Mouse (Mus musculus) urinary bladder, postnatal 4 days (tissue): ENCODE measurements around the gene Acly.
"Not testable (repeated sequence)": the region's sequence is repeated elsewhere in the genome, so short reads cannot be mapped to it uniquely, and the experiment has no call there.

Source experiments
- DNase-seq, 2 experiments: peaks; one replicate each; pipeline ENCODE4 v3.0.0; 2021 to 2022; ENCODE audit warnings: low spot score in 2 of 2

Acly gene

DNA sequence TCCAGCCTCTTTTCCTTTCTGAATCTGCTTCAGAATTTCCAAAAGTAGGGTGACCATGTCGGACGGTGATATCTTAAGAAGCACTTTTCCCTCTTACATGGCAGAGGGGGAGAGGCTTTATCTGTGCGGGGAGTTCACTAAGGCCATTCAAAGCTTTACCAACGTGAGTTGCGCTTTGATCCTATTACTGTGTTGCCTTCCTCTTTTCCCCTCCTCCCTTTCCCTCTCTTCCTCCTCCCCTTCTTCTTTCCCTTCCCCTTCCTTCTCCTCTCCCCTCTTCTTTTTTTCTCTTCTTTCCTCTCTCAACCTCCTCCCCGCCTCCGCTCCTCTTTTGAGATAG is 17.9 kb upstream of the Acly start:
- DNase-seq = no peak

DNA sequence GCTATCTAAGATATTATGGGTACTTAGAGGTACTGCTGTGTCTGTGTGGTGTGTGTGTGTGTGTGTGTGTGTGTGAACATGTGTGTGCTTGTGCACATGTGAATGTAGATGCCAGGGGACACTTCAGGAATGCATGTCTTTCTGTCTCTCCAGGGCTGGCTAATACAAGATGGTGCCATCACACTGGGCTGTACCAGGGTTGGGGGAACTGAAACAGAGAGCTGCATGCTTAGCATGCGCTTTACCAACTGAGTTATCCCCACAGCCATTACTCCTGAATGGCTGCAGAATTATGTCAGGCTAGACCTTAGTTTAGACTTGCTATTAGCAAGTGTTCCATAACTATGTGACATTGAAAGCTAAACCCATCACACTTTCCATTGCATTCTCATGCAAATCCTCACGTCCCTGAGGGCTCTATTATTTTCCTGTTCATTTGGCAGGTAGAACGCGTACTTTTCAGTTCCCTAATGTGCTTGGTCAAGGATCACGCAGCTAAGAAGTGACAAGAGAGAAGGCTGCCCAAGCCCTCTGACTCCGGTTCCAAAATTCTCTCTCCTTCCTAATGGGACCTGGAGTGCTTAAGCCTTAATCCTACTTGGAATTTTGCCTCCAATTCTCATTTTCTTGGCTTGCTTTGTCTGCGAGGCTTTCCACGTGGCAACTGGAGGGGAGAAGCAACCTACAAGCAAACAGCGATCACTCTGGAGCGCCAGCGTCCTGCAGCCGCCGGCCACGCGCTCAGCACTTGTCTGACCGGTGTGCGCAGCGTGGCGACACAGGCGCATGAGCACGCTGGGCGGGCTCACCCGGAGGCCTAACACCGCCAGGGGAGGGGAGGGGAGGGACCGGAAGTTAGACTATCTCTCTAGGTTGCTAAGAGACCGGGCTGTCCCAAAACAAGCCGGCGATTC is 17.3 kb upstream of the Acly start, which contains the start of gene Ttc25:
TSS of gene Ttc25 (plus strand) at position 776 of the 914 bp plus-strand sequence.
- peak; percentile 86 to 90 for DNase-seq

DNA sequence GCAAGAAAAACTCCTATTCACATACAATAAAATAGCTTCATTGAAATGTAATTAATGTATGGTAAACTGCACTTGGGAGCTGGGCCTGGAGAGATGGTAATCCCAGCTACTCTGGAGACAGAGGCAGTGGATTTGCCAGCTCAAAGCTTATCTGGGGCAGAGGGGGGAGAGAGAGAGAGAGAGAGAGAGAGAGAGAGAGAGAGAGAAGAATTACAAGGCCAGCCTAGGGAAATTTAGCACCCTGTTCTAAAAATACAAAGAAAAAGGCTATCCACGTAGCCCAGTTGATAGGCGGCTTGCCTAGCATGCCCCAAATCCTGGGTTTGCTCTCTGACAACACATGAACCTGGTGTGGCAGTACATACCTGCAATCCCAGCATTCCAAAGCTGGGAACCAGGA is 13.8 kb upstream of the Acly start:
- no peak for DNase-seq

DNA sequence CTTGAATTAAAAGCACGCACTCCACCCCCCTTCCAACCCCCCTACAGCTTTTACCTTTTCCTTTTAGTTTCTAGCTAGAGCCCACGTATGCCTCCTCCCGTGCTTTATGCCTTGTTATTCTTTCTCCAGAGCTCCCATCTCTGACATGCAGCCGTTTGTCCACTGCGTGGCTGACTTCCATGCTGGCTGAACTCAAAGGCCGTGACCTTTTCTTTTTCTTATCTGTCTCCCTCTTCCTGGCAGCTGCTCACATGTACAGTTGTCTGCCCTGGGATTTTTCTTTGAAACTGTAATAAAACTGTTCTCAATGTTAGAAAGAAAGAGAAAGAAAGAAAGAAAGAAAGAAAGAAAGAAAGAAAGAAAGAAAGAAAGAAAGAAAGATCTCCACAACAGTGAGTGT is 13.2 kb upstream of the Acly start:
- DNase-seq = no peak

DNA sequence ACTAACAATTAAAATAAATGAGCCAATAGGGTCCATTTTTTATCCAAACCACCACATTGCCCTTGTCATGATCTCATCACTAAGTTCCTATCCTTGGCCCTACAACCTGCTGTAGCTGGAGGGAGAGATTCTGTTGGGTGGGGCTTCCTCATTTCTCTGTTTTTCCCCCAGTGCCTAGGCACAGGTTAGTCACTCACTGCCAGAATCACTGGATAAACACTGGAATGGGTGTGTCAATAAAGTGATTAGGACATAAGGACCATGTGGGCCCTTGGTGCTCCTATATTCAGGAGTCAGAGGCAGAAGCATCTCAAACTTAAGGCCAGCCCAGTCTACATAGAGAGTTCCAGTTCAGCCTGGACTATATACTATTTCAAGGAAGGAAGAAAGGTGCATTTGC is 8.7 kb upstream of the Acly start:
- DNase-seq = no peak

DNA sequence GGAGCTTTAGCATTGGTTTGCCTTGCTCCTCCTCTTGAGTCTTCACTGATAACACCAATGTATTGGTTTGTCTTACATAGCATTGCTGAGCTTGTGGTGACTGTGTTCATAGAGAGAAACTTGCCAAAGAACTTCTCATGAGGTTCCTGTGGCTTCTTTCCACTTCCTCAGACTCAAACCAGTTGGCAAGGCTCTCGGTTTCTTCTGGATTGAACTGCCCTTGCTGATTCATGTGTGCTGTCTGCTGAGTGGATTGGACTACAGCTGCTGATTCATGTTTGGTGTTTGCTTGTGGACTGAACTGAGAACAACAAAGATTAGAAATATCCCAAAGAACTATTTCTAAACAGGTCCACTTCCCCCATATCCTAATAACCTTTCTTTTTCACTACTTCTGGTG is 8.2 kb upstream of the Acly start:
- DNase-seq = no peak

DNA sequence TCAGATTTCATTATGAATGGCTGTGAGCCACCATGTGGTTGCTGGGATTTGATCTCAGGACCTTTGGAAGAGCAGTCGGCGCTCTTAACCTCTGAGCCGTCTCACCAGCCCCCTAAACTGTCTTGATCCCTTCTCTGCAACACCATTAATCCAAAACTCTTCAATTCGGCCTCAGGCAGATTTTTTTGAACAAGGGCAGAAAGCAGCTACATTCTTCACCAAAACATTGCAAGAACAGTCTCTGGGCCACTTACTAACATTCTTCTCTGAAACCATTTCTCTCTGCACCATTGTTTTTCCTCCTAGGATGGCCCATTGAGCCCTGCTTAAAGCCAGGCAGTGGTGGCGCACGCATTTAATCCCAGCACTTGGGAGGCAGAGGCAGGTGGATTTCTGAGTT is 7.0 kb upstream of the Acly start:
- not testable (repeated sequence) for DNase-seq

DNA sequence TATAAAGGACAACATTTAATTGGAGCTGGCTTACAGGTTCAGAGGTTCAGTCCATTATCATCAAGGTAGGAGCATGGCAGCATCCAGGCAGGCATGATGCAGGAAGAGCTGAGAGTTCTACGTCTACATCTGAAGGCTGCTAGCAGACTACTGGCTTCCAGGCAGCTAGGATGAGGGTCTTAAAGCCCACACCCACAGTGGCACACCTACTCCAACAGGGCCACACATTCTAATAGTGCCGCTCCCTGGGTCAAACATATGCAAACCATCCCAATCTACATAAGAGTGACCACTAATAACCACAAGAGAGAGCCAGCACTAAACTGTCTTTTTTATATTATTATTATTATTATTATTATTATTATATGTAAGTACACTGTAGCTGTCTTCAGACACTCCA is 6.6 kb upstream of the Acly start:
- not testable (repeated sequence) for DNase-seq

DNA sequence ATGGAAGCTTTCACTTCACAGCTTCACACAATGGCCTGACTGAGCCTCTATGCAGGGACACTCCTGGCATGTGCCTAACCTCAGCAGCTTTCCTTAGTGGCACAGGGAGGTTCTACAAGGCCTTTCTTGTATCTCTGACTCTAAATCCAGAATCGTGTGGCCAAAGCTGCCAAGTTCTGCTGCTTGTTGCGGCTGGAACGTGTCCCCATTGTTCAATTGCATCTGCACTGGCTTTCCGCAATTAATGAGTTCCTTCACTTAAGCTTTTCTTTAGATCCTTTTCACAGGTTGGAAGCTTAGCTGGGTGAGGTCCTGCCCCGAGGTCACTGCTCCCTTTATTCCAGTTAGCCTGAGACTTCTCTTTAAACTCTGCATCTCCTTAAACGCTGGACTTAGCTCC is 6.1 kb upstream of the Acly start:
- DNase-seq = no peak

DNA sequence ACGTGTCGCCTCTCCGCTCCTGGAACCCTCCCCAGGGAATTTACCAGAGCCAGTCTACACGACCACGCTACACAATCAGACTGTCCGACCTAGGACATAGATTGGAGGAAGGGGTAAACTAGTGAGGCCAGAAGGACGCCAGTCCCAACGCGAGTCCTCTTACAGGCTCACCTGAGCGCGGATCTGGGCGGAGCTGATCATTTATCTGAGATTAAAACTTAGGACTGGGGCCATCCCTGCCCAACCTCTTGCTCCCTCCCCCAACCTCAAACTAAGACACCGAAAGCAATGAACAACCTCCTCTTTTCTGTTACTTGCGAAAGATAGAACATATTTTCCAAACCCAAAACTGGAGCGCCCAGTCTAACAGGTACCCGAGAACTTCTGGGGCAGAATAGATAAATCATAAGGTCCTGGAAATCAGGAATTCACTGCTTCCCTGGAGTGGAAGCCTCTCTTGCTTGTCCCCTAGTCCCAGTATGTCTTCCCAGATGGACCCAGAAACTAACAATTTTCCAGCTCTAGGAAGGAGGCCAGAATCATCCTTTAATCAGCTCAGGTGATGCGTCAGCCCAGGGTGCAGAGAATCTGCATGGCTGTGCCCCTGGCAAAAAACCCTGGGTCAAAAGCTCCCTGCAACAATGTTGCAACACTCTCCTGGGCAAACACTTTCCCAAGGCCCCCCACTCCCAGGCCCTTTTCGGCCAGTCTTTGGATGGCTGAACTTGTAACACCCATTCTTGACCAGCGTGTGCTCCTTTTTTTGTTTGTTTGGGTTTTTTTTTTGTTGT is 770 bp upstream of the Acly start:
- no peak for DNase-seq

DNA sequence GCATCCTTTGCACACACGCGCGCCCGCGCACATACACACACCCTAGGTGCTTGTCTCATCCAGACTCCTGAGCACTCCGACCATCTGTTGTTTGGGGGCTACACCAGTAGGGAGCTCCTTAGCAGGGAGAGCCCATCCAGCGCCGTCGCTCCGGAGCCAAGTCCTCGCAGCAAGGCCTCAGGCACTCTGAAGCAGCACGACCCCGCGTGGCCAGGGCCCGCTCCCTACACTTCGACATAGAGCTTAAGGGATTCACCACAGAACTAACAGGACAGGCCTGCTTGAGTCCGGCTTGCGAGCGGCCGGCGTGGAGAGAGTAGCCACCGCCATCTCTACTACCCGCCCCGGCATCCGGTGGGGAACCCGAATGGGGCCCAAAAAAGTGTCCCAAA is 738 bp downstream of the Acly start:
- peak; percentile 61 to 66 for DNase-seq

DNA sequence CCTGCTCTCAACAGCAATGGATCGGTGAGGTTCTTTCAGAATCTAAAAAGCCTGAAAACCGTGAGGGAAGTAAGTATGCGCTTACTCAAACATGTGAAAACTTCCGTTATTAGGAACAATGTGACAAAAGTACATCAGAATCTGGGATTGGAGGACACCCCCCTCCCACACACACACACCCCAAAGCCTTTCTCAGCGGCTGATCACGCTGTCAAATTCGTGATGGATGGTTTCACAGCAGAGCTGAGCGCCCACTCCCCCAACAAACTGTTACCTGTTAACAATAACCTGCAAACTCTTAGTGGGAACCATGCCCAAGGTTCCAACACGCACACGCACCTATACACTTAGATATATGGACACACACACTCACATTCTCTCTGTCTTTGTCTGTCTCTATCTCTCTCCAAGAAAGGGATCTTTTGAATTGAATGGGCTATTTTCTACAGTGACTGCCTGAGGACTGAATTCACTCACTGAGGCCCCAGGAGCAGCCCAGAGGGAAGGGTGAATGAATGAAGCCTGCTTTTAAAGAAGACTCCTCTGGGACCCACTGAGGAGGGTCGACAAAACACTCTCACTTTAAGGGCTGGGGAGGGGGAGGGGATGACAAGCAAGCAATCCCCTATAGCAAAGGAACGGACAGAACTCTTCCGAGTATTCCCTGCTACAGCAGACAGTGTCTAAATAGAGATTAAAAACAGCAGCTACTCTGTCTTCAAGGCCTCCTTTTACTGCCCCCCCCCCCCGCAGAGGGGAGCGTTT is 1.6 kb downstream of the Acly start:
- no peak for DNase-seq

DNA sequence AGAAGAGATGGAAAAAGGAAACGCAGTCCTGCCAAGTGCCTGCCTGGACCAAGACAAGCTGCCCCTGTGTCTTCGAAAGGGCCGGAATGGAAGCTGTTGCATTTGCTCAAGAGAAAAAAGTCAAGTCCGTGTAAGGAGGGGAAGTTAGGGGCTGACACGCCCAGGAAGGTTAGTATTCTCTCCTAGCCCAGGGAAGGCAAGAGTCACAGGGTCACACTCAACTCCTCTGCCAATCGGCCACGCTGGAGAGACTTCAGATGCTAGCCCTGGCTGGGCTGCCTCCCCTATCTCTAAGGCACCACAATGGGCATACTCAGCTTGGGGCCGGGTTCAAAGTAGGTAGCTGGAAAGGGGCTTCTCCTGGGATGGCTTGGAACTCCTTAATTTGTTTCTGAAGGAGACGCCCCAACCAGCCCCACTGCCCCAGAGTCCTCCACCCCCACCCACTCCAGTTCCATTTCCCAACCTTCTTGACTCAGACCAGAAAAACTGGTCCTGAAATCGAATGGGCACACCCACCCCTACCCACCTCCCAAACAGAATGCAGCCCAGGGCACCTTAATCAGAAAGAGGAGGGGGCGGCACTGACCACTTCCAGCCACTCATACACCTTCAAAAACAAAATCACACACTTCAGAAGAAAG is 2.7 kb downstream of the Acly start:
- no peak for DNase-seq

DNA sequence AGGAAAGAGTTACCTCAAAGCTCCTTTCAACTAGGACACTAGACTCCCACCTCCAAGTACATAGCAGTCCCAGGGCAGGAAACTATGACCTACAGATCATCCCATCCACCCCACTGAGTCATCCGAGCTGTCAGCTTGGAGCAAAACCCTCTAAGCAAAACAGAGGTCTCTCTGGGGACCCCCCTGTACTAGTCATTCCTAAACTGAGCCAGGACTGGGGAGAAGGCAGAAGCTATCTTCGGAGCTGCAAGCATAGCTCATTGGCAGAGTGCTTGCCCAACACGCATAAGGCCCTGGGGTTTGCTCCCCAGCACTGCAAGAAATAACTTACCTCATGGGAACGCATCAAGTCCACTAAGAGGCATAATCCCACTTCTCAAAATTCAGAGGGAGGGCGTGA is 3.4 kb downstream of the Acly start:
- DNase-seq = no peak

DNA sequence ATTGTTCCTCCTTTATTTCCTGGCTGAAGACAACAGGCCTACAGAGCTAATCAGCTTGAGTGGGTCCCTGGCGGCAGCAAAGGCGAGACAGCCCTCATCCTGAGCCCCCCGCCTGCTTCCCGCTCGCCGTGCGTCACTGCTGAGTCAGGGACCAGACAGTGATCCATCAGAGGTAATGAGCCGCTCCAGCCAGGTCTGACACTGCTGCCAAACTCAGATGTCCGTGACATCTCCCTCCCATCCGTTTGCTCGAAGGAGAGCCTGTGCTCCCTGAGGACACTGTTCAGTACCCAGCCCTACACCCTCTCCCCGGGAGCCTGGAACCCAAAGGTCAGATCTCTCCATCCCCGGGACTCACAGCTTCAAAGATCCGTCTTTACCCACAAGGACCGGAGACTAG is 7.0 kb downstream of the Acly start:
- DNase-seq = no peak

DNA sequence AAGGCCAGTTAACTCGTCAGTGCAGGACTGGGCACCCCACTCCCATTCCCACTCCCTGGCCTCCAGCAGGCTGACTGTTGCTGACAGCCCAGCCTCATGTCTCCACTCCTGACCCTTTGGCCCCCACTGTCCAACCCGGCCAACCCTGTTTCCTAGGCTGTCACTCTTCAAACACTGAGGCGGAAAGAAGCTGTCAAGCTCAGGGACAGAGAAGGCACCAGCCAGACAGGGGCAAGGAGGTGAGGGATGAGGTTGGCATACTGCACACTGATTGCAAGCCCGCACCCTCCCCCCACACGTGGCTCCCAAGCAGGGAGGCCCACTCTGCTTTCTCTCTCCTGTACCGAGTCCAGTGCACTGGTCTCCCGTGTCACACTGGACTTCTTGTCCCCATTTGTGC is 8.6 kb downstream of the Acly start:
- no peak for DNase-seq

DNA sequence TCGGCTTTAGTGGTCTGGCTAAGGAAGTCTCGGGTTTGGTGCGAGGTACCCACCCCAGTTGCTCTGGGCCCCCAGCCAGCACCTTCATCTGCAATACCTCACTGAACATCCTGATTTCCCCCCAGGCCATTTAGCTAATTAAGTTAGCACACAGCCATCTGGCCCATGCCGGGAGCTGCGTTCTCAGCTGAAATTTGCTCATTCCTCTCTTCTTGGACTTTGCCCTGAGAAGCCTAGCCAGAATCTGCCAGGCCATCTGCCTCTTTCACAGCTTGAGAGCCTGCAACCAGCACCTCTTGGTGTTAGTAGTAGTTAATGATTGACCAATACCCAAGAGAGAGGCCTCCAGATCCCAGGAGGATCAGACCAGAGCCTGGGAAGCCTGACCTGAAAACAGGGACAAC is 9.6 kb downstream of the Acly start:
- no peak for DNase-seq

DNA sequence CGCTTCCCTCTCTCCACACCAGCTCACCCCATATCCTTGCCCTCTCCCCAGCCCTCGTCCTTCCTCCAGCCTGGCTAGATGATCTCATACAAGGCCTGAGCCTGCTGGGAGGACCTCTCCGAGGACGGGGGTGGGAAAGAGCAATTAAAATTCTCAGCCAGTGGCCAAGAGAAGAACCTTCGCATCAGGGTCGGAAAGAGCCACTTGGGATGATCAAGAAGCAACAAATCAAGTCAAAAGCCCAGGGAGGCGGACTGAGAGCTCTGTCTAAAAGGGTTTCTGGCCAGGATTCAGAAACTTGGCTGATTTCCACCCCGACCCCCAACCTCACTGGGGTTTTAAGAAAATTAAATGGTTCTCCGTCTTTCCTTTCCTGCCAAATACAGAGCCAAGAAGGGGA is 11.5 kb downstream of the Acly start:
- DNase-seq = no peak

DNA sequence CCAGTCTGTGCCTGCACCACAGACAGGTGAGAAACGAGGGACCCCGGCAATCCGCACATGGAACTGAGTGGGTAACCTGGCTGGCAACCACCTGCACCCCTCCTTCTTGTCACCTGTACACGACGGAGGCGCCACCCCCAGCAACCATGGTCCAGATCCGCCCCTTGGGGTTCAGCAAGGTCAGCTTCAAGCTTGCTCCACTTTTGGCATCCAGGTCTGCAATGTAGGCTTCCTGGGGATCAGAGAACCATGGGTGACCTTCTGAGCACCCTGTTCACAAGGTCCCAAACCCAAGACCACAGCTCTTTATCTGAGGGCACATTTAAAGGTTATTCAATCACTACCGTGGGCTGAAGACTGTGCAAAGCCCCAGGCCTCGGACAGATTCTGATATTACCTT is 12.0 kb downstream of the Acly start:
- no peak for DNase-seq

DNA sequence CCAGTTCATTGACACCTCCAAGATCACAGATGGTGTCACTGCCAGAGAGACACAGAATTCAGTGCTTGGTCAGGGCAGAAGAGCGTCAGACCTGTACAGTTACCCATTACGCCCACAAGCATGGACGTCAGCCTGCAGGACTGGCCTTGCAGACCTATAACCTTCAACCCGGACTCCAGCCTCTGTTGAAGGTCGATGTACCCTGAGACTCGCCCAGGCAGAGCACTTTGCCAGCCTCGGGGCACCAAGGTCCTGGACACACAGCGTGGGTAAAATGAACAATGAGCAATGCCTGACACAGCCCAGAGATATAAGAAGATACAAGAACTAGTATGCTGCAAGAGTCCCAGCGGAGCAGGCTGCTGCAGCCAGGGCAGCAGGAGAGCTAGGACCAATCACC is 12.7 kb downstream of the Acly start:
- no peak for DNase-seq

DNA sequence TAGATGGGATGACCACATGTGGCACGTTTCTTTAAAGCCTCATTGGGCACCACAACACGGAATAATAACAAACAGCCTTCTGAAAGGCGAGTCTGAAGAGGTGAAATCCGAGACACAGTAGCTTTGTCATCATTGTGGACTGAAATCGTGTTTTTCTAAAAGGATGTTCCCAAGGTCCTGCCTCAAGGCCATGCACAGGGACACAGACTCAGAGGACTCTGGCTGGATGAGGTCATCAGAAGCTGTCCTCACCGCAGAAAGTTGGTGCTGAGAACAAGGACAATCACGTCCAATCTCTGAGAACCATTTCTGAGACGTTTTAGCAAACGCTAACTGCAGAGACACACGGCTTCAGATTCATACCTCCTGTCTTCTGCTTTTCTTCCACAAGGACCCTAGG is 14.1 kb downstream of the Acly start:
- no peak for DNase-seq

DNA sequence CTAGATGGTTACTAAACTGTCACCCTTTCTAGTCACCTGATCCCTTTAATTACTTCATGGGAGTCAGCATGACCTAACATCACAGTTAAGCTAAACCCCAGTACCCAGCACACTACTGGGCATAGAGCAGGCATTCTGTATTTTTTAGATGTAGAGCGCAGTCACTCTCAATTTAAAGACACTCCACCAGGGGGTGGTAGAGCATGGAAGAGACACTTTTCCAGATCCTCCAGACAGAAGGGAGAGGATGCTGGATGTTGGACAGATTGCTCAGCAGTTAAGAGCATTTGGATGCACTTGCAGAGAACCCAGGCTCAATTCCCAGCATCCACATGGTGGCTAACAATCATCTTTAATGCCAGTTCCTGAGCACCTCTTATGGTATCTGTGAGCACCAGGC is 15.4 kb downstream of the Acly start:
- no peak for DNase-seq
